Mouse (Mus musculus) G1E (cell line): ENCODE data around the gene Fgfr2.

Experiments
- CTCF ChIP-seq: IDR thresholded peaks from 2 replicates; pipeline ENCODE4 v1.5.1; 2012; ENCODE audit warnings: low read depth, low read length, inconsistent platforms, mixed read lengths
- POLR2AphosphoS5 ChIP-seq: IDR thresholded peaks from 2 replicates; pipeline ENCODE4 v1.6.1; 2012; ENCODE audit warnings: low read depth, low read length, inconsistent platforms; ENCODE audit not compliant: insufficient replicate concordance
- TAL1 ChIP-seq: conservative IDR thresholded peaks from 2 replicates; pipeline ENCODE4 v1.6.1; 2012; ENCODE audit warnings: low read depth, low read length, inconsistent platforms, mixed read lengths

DNA sequence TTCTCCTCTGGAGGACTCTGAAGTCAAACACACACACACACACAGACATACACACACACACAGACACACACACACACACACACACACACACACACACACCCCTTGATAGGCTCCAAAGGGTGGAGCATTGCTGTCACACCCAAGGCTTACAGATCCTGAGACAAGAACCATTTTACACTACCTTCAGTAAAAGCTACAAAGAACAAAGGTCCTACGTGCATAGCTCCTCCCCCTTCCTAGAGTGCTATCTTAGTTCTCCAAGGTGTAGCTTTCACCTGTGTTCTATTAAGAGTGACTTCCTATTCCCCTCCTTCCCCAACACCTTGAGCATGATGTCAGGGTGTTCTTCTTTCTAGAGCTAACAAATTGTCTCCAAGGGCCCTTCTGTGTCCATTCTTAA is 1047.3 kb downstream of the Fgfr2 start:
- TF ChIP-seq TAL1 (no peak), CTCF (no peak), POLR2AphosphoS5 (no peak)
